Mouse (Mus musculus) cerebellum, postnatal 4 days (tissue): Measurements from ENCODE around the gene Rb1.
A peak's percentile ranks its signal among the peaks of the same experiment; 100 is the strongest.

ENCODE experiments used
- DNase-seq, 2 experiments: peaks; one replicate each; pipeline ENCODE4 v3.0.0; 2022; ENCODE audit warnings: low spot score in 2 of 2, mixed read lengths in 1 of 2

Rb1 gene

DNA sequence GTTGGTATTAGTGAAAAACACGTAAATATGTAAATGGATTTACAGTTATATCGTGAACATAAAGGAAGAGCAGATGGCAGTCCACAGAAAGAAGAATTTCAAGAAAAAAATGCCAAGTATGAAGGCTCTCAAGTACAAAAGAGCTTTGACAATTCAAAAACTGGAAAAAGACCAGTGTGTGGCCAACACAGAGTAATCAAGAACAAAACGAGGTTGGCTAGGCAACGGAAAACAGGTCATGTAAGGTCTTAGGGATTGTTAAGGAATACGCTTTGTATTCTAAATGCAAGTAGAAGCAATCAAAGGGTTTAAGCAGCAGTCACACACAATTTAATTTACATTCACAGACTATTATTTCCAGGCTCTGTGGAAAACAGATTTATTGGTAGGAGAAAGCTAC lies 53.8 kb downstream of the Rb1 start:
- DNase-seq = no peak

GRCm38 (mm10) chr14:73266166-73266565 lies 59.5 kb downstream of the Rb1 start:
- DNase-seq = no peak

DNA sequence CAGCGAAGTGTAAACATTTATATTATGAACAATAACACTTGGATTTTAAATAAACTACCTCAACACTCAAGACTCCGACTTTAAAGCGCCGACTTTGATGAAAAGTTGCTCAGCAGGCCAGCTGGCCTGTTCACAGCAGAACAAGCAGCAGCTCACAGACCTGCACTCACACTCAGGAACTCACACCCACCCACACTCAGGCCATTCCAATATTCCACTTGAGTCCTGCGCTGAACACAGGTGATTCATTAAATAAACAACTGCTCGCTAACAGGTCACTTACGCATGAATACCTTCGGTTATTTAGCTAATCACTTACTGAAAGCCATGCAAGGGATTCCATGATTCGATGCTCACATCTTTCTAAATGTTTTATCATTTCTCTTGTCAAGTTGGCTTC lies 63.4 kb downstream of the Rb1 start:
- no peak for DNase-seq

GRCm38 (mm10) chr14:73258181-73258580 lies 67.4 kb downstream of the Rb1 start:
- DNase-seq = no peak

DNA sequence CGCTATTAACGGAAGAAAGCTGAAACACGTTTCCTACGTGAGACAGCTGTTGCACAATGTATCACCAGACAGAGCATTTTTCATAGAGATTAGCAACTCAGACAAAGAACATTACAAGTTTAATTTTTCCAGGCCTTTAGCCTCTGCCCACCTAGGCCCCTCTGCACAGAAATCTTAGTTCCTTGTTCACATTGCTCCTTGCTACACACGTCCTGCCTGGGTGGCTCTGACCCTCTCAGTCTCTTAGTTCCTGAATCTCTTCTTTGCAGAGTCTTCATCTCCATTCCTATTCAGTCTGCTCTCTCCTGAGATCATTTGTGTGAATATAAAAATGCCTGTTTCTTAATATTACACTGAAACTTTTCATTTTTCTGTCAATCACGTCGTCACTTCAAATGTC lies 68.3 kb downstream of the Rb1 start:
- no peak for DNase-seq

- DNase-seq = no peak
Measured at GRCm38 (mm10) chr14:73255426-73255970, 70.1 kb downstream of the Rb1 start.

GRCm38 (mm10) chr14:73254412-73254811 lies 71.2 kb downstream of the Rb1 start:
- no peak for DNase-seq

GRCm38 (mm10) chr14:73253453-73254251 lies 72.0 kb downstream of the Rb1 start:
- DNase-seq = no peak

DNA sequence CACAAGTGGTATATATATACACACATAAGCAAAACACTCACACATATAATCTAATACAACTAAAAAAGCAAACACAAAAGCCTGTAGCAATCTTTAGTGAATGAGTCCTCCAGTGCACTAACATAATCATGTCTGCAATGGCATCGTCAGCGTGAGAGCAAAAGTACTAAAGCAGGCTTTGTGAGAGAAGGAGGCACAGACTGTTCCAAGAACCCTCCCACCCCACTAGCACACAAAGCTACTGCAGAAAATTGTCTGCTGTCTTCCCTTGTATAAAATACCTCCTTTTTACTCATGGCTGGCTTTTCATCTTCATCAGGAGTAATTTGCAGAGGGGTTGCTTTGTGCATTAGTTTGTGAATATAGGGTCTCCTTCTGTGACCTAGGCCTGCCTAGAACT lies 73.3 kb downstream of the Rb1 start:
- no peak for DNase-seq

GRCm38 (mm10) chr14:73250056-73250455 lies 75.6 kb downstream of the Rb1 start:
- DNase-seq = no peak

DNA sequence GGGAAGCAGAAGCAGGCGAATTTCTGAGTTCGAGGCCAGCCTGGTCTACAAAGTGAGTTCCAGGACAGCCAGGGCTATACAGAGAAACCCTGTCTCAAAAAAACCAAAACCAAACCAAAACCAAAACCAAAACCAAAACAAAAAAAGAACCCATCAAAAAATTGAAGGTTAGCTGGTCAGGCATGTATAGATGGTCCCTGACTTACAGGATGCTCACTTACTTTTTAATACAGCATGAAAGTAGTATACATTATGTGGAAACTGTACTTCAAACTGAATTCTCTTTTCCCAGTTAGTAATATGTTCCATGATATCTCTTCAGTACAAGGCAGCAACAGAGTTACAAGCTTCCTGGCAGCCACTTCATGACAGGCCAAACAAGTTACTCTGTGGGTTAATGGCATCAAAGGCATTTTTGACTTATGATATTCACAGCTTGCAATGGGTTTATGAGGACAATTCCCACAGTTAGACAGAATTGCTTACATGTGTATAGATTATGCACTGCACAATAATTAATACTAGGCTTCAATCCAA lies 81.5 kb downstream of the Rb1 start:
- no peak for DNase-seq

DNA sequence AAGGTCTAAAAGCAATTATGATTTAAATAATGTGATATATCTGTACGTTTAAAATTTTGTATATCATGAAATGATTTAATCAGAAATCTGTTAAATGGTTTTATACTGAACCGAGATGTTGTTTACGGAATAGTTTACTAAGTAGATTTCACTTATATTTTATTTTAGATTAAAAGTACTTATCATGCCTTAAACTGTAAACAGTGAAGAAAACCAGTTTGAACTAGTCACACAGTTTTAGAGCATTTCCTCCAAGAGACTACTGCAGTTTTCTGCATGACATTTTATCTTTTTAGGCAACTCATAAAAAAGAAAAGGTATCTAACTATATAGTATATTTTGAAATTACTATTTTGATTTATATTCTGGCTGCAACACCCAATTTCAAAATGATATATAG lies 85.8 kb downstream of the Rb1 start:
- no peak for DNase-seq

DNA sequence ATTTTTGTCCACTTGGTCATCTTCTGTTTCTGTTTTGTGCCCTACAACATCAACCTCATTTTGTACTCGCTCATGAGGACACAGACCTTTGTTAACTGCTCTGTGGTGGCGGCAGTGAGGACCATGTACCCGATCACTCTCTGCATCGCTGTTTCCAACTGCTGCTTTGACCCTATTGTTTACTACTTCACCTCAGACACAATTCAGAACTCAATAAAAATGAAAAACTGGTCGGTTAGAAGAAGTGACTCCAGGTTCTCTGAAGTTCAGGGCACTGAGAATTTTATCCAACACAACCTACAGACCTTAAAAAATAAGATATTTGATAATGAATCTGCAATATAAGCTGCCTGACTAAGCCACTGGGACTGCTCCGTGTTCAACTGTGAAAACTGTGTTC lies 86.3 kb downstream of the Rb1 start:
- DNase-seq = peak in 1 of 2 experiments; percentile 5

DNA sequence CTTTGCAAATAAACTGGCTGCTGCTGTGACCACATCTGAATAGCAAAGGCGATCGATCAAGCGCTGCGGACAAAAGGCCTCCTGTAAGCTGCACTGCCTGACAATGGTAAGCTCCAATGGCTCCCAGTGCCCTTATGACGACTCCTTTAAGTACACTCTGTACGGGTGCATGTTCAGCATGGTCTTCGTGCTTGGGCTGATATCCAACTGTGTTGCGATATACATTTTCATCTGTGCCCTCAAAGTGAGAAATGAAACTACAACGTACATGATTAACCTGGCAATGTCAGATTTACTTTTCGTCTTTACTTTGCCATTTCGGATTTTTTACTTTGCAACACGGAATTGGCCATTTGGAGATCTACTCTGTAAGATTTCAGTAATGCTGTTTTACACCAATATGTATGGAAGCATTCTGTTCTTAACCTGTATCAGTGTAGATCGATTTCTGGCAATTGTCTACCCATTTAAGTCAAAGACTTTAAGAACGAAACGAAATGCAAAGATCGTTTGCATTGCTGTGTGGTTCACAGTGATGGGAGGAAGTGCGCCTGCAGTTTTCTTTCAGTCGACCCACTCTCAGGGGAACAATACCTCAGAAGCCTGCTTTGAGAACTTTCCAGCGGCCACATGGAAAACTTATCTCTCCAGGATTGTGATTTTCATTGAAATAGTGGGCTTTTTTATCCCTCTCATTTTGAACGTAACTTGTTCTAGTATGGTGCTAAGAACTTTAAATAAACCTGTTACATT lies 86.9 kb downstream of the Rb1 start:
- peak in 1 of 2 experiments; percentile 13 for DNase-seq

DNA sequence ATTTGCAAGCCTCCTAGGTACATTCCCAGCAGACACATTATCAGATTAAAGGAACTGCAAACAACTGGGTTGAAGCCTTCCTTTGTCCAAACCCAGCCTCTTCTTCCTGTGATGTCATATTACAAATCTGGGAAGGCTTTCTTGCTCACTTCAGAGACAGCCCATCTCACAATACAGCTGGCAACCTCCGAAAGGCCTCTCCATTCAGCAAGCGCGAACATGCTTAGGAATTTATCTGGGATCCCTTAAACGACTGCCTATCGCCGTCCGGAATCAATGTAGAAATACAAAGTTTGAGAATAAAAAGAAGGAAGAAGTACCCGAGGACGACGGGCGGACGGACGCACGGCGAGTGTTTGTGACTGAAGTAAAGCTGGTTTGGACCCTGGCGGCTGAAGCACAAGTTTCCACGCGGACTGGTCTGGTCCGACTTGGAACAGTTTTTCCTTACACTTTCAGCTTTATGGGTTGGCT lies 87.7 kb downstream of the Rb1 start, which contains the start of gene Lpar6:
TSS of gene Lpar6 (plus strand) at position 48 of the 474 bp plus-strand sequence.
- DNase-seq = peak in 1 of 2 experiments; percentile 21

DNA sequence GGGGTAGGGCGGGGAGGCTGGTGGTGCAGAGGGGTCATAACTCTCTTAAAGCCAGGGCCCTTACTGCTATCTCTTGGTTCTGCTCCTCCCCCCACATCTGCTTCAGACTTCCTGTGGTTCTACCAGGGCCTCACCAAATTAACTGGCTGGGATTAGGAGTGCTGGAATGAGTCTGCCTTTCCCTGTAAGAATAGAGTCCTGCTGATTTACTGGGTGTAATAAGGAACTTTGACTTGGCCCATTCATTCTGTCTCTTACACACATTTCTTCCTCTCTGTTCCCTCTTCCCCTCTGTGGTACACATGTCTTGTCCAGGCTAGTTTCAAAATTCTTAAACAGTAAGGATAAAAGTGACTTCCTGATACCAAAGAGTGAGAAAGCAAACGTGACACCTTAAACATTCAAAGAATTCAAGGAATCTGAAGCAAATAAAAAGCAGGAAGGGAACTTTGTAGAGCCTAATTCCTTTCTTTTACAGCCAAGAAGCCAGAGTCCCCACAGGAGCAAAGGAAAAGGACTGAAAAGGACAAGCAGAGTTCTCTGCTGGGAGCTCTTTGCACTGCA lies 91.1 kb downstream of the Rb1 start:
- DNase-seq = no peak

DNA sequence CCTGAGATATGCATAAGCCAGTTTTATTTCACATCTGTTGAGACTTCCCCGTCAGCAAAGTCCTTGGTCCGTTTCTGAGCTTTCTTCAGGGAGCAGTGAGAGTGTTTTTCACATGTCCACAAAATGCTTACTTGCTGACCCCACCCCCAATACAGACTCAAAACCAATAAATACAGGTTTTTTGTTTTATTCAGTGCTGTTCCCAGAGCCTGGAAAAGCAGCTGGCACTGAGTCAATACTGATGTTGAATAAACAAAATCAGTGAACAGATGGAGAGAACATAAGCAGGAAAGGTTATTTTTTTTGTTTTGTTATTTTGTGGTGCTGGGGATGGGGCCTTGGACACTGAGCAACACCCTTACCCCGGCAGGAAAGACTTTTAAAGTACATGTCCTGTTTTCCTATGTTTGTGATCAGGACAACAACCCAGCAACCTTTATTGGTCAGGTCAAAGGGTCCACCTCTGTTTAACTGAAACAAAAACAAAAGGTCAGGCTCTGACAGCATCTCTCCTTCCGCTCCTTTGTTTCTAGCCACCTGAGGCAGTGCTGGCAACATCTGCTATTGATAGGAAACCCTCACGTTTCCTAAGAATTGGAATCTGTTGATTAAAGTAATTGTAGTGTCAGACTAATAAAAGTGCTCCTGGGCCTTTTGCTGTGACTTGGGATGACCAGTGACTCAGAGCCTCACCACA lies 94.2 kb downstream of the Rb1 start:
- DNase-seq = no peak

DNA sequence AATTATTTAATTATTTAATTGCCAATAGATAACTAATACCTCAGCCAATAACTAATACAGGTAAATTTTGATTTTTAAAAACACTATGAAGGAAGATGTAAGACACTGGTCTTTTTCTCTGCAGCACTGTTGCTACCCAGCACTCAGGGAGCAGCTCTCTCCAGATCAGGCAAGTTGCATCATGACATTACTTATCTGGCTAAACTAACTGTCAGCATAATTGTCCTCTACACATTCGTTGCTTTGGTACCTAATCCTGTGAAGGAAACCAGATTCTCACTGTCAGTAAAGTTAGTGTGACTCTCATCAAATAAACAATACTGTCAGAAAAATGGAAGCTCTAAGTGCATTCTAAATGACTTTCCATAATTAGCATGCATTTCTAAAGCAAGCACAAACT lies 98.8 kb downstream of the Rb1 start:
- DNase-seq = no peak

DNA sequence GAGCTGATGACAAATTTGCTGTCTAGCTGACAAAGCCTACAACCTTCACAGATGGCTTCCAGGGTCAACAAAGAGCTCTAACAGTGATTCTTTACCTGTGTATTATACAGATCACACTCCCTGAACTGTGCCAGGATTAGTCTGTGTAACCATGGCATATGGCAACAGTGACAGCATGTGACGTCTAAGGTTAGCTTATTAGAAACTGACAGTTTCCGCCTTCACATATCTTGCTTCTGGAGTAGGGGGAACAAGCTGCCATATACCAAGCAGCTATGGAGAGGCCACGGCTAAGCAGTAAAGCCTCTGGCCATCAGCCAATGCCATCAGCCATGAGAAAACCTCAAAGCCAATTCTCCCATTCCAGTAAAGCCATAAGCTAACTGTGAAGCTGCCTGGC lies 99.3 kb downstream of the Rb1 start:
- peak in 1 of 2 experiments; percentile 38 for DNase-seq

- DNase-seq = no peak
Measured at GRCm38 (mm10) chr14:73222316-73222970, 103.2 kb downstream of the Rb1 start.

DNA sequence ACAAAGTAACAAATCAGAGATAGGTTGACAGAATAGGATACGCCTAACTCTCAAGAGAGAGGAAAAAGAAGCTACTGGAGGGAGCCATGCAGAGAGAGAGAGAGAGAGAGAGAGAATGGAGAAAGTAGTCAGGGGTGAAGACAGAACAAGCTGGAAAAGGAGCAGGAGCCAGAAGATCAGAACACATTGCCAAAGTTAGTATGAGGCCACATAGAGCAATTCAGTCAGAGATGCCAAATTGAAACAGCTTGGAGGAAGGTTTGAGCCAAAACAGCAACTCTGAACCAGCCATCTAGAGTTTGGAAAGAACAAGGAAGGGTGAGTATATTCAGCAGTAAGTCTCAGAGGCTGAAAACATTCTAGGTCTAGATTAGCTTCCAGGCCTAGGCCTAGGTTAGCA lies 108.6 kb downstream of the Rb1 start:
- DNase-seq = no peak
